Mouse (Mus musculus): ENCODE data around the gene Ptp4a2. TPM values are rescaled to one million over a fixed set of nuclear protein-coding genes. Genes with fewer than 3 reads are reported as not detected.

Ptp4a2 gene
- polyA plus RNA-seq, 1 experiment from 2014 or later, result 395 TPM

DNA sequence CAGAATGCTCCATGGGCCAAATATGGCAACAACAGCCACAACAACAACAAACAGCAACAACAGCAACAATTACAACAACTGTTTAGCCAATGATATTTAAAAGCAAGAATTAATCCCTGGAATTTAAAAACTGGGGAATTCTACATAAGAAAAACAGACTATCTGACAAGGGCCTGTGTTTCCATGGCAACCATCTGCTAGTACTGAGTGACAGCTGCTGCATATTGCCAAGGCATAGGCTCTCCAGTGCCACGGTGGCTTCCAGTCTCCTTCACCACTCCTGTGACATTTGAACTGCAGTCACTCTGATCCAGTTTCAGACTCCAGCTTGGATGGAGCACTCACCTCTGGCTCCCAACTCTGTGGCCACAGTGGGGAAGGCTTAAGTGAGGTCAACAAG is 19.6 kb upstream of the Ptp4a2 start:
- H3K27me3 ChIP-seq (ENCODE audit: control insufficient read depth, insufficient read depth, low read length), result no peaks in the 10 kb centered on the region
- H3K4me1 ChIP-seq (replicated peaks; ENCODE audit: control insufficient read depth, insufficient read depth, low read length), result peaks cover 5% of the 10 kb centered on the region; the same call in 1 of the 2 replicates
- no peak overlapping the region for H3K4me3 ChIP-seq (ENCODE audit: low read depth, low read length)
- H3K9ac ChIP-seq (ENCODE audit: low read length), result no peak overlapping the region
- H3K36me3 ChIP-seq (ENCODE audit: control insufficient read depth, insufficient read depth, low read length), result no peaks in the 10 kb centered on the region
- WGBS, result 31% methylated on average over 1 of the region's 1 CpGs
- H3K27ac ChIP-seq (ENCODE audit: low read depth, low read length), result no peak overlapping the region
- DNase-seq (ENCODE audit: low spot score), result no peak
- no peak overlapping the region for H3K4me2 ChIP-seq (ENCODE audit: low read depth, low read length, severe bottlenecking)
- no peak for ATAC-seq (replicated peaks; ENCODE audit: low FRiP score)
- H3K9me3 ChIP-seq (ENCODE audit: control insufficient read depth, low read length), result no peaks in the 10 kb centered on the region

DNA sequence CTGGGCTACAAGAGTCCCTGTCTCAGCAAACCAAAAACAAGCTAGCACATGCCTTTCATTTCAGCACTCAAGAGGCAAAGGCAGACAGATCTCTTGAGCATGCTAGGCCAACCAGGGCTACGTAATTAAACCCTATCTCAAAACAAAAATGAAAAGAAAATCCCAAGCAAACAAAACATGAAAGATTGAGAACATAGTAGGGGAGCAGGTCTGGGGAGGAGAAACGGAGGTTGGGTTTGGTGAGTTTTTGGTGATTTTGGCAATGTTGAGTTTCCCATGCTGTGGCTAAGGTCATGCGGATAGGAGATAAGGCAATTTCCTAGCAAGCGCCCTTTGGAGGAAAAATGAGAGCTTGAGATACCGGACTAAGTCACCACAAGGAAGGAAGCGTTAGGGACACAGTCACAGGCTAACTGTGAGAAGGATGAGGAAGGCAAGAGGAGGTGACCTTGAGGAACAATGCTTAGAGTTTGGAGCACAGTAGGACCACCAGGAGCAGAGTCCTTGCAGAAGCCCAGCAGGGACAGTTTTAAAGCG is 18.3 kb upstream of the Ptp4a2 start:
- Histone ChIP-seq H3K4me3 (ENCODE audit: low read depth, low read length) (no peak overlapping the region), H3K27me3 (ENCODE audit: control insufficient read depth, insufficient read depth, low read length) (no peaks in the 10 kb centered on the region), H3K9me3 (ENCODE audit: control insufficient read depth, low read length) (no peaks in the 10 kb centered on the region), H3K36me3 (ENCODE audit: control insufficient read depth, insufficient read depth, low read length) (no peaks in the 10 kb centered on the region), H3K9ac (ENCODE audit: low read length) (no peak overlapping the region), H3K4me1 (replicated peaks; ENCODE audit: control insufficient read depth, insufficient read depth, low read length) (peaks cover 5% of the 10 kb centered on the region; the same call in 1 of the 2 replicates), H3K27ac (ENCODE audit: low read depth, low read length) (no peak overlapping the region), H3K4me2 (ENCODE audit: low read depth, low read length, severe bottlenecking) (no peak overlapping the region)
- WGBS, result 87% methylated on average over 7 of the region's 7 CpGs
- DNase-seq (ENCODE audit: low spot score), result no peak
- no peak for ATAC-seq (replicated peaks; ENCODE audit: low FRiP score)

DNA sequence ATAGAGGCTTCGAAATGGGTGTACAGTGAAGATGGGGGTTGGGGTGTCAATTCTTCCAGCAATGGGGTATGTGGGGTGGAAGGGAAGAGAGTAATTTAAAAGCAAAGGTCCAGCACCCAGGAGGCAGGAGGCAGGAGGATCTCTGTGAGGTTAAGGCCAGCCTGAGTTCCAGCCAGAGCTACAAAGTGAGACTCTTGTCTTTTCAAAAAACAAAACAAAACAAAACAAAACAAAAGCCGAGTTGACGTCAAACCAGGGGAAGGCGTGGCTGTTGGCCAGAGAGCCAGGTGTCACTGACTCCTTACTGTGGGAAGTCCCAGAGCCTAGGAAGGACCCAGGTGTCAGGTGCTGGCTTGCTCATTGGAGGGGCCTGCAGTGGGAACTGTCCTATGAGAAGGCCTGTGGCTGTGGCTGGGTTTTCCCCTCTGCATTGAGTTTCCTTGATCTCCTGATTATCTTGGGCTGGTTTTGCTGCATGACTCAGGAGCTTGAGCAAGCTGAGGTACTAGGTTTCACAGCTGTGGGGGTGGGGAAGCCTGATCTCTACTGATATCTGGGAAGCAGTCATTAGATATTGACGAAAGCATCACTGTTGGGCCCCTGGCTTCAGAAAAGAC is 17.2 kb upstream of the Ptp4a2 start:
- no peak overlapping the region for H3K4me3 ChIP-seq (ENCODE audit: low read depth, low read length)
- H3K36me3 ChIP-seq (ENCODE audit: control insufficient read depth, insufficient read depth, low read length), result no peaks in the 10 kb centered on the region
- H3K4me1 ChIP-seq (replicated peaks; ENCODE audit: control insufficient read depth, insufficient read depth, low read length), result peaks cover 5% of the 10 kb centered on the region; the same call in 1 of the 2 replicates
- H3K4me2 ChIP-seq (ENCODE audit: low read depth, low read length, severe bottlenecking), result no peak overlapping the region
- no peaks in the 10 kb centered on the region for H3K9me3 ChIP-seq (ENCODE audit: control insufficient read depth, low read length)
- DNase-seq (ENCODE audit: low spot score) (no peak), ATAC-seq (replicated peaks; ENCODE audit: low FRiP score) (no peak)
- H3K27me3 ChIP-seq (ENCODE audit: control insufficient read depth, insufficient read depth, low read length), result no peaks in the 10 kb centered on the region
- no peak overlapping the region for H3K9ac ChIP-seq (ENCODE audit: low read length)
- WGBS, result 74% methylated on average over 5 of the region's 5 CpGs
- H3K27ac ChIP-seq (ENCODE audit: low read depth, low read length), result no peak overlapping the region

DNA sequence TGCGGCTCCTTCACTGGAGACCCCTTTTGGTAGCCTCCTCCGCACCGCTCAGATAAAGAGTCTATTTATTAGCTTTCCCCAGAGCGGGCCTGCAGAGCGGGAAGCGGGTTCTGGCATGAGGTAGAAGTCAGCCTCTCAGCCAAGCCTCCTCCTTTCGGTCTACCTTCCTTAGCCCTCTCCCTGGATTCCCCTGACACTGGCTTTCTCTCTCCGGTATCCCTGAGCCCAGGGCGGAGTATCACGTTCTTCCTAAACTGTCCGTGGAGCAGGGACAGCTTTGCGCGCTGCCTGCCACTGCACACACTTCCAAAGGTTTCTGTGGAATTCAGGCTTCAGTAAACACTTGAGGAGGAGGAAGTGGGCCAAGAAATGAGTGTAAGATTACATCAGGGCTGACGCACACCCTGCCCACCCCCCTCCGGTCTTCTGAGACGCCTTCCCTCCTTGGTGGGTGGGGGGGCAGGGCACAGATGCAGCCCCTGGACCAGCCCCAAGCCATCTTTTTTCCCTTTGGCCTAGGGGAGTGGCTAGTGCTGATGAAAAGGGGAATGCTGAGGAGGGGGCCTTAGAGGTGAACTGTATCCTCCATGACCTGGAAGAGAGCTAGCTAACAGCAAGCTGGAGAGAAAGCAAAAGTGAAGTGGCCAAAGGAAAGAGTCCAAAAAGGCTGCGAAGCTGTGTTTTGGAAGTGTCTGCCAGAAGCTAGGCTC is 15.7 kb upstream of the Ptp4a2 start:
- H3K4me1 ChIP-seq (replicated peaks; ENCODE audit: control insufficient read depth, insufficient read depth, low read length), result peaks cover 5% of the 10 kb centered on the region; the same call in 1 of the 2 replicates
- no peaks in the 10 kb centered on the region for H3K9me3 ChIP-seq (ENCODE audit: control insufficient read depth, low read length)
- H3K4me2 ChIP-seq (ENCODE audit: low read depth, low read length, severe bottlenecking), result peak overlapping the region; percentile 20; the same call in 1 of the 2 replicates
- H3K9ac ChIP-seq (ENCODE audit: low read length), result peak overlapping the region; percentile 46
- 14% methylated on average over 17 of the region's 17 CpGs for WGBS
- DNase-seq (ENCODE audit: low spot score), result no peak
- H3K27ac ChIP-seq (ENCODE audit: low read depth, low read length), result peak overlapping the region; percentile 55; the same call in 1 of the 2 replicates
- ATAC-seq (replicated peaks; ENCODE audit: low FRiP score), result peak; percentile 12; the same call in 1 of the 2 replicates
- no peak overlapping the region for H3K4me3 ChIP-seq (ENCODE audit: low read depth, low read length)
- no peaks in the 10 kb centered on the region for H3K27me3 ChIP-seq (ENCODE audit: control insufficient read depth, insufficient read depth, low read length)
- no peaks in the 10 kb centered on the region for H3K36me3 ChIP-seq (ENCODE audit: control insufficient read depth, insufficient read depth, low read length)

DNA sequence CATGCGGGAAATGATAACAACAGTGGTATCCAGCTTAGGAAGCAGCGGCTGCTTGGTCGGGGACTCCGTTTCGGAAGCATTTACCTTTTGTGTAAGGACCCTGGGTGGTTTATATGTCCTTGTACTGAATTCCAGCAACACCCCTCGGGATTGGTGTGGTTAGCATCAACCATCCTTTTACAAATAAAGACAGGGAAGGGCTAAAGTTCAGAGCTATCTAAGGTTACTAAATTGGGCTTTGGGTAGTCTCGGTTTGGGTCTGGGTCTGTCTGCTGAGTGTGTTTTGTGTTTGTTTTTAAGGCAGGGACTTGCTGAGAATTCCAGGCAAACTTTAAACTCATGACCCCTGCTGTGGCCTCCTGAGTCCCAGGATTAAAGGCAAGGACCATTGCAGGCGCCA is 15.2 kb upstream of the Ptp4a2 start:
- Histone ChIP-seq H3K27me3 (ENCODE audit: control insufficient read depth, insufficient read depth, low read length) (no peaks in the 10 kb centered on the region), H3K4me1 (replicated peaks; ENCODE audit: control insufficient read depth, insufficient read depth, low read length) (peaks cover 5% of the 10 kb centered on the region; the same call in 1 of the 2 replicates), H3K27ac (ENCODE audit: low read depth, low read length) (no peak overlapping the region), H3K9ac (ENCODE audit: low read length) (no peak overlapping the region), H3K4me3 (ENCODE audit: low read depth, low read length) (no peak overlapping the region), H3K36me3 (ENCODE audit: control insufficient read depth, insufficient read depth, low read length) (no peaks in the 10 kb centered on the region), H3K4me2 (ENCODE audit: low read depth, low read length, severe bottlenecking) (no peak overlapping the region), H3K9me3 (ENCODE audit: control insufficient read depth, low read length) (no peaks in the 10 kb centered on the region)
- ATAC-seq (replicated peaks; ENCODE audit: low FRiP score) (no peak), DNase-seq (ENCODE audit: low spot score) (no peak)
- WGBS, result 26% methylated on average over 8 of the region's 8 CpGs

DNA sequence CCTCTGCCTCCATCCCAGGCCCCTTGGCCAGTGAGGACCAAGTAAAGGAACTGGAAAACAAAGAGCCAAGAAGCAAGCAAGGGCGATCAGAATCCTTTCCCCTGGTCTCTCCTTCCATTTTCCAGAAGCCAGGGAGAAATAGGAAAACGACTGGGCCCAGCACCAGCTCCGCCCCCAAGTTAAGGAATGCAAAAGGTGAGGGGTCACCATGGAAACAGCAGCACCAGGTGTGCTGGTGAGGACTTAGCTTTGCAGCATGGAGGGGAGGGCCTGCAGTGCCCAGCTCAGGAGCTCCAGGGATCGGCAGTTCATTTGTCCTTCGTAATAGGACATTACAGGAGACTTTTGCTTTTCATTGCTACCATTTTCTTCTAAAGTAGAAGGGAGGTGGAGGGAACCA is 13.0 kb upstream of the Ptp4a2 start:
- no peaks in the 10 kb centered on the region for H3K27me3 ChIP-seq (ENCODE audit: control insufficient read depth, insufficient read depth, low read length)
- H3K9me3 ChIP-seq (ENCODE audit: control insufficient read depth, low read length), result no peaks in the 10 kb centered on the region
- no peak overlapping the region for H3K4me2 ChIP-seq (ENCODE audit: low read depth, low read length, severe bottlenecking)
- no peak overlapping the region for H3K27ac ChIP-seq (ENCODE audit: low read depth, low read length)
- WGBS, result 32% methylated on average over 5 of the region's 5 CpGs
- DNase-seq (ENCODE audit: low spot score), result no peak
- H3K36me3 ChIP-seq (ENCODE audit: control insufficient read depth, insufficient read depth, low read length), result no peaks in the 10 kb centered on the region
- no peak overlapping the region for H3K9ac ChIP-seq (ENCODE audit: low read length)
- no peak for ATAC-seq (replicated peaks; ENCODE audit: low FRiP score)
- no peak overlapping the region for H3K4me3 ChIP-seq (ENCODE audit: low read depth, low read length)
- peaks cover 5% of the 10 kb centered on the region; the same call in 1 of the 2 replicates for H3K4me1 ChIP-seq (replicated peaks; ENCODE audit: control insufficient read depth, insufficient read depth, low read length)

DNA sequence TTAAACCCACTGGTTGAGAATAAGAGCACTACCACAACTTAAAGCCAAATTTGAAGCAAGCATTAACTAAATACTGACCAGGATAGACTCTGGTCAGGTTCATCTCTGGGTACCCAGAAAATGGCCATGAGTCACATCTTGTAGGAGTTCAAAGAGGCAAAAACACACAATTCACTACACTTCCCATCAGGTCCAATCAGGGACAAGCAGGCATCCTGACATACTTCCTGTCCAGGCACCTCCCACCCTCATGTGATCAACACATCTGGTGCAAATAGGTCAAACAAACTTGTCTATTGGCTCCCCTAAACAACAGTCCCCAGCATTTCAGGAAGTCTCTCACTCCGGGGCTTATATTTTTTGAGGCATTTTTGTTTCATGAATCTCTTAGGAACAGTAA is 7.7 kb upstream of the Ptp4a2 start:
- H3K9me3 ChIP-seq (ENCODE audit: control insufficient read depth, low read length), result no peaks in the 10 kb centered on the region
- no peak overlapping the region for H3K4me2 ChIP-seq (ENCODE audit: low read depth, low read length, severe bottlenecking)
- H3K4me1 ChIP-seq (replicated peaks; ENCODE audit: control insufficient read depth, insufficient read depth, low read length), result no peaks in the 10 kb centered on the region
- no peak overlapping the region for H3K4me3 ChIP-seq (ENCODE audit: low read depth, low read length)
- H3K27ac ChIP-seq (ENCODE audit: low read depth, low read length), result no peak overlapping the region
- no peaks in the 10 kb centered on the region for H3K36me3 ChIP-seq (ENCODE audit: control insufficient read depth, insufficient read depth, low read length)
- WGBS, result 78% methylated on average over 1 of the region's 1 CpGs
- no peak overlapping the region for H3K9ac ChIP-seq (ENCODE audit: low read length)
- no peaks in the 10 kb centered on the region for H3K27me3 ChIP-seq (ENCODE audit: control insufficient read depth, insufficient read depth, low read length)
- no peak for ATAC-seq (replicated peaks; ENCODE audit: low FRiP score)
- DNase-seq (ENCODE audit: low spot score), result no peak

DNA sequence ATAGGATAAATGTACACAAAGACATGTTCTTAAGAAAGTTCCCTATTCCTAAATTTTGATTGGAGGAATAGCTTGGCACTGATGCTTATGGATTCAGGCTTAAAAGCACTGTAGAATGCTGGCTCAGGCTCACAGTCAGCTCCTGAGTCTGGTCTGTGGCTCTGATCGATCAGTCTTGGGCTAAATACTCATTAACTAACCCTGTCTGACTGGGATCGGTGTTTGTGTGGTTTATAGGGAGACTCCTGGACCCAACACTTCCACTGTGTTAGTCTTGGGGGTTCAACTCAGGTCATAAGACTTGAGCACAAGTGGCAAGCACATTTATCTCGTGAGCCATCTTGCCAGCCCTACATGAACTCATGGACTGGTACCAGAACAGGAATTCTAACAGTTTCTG is 6.0 kb upstream of the Ptp4a2 start:
- WGBS, result 92% methylated on average over 3 of the region's 3 CpGs
- H3K27me3 ChIP-seq (ENCODE audit: control insufficient read depth, insufficient read depth, low read length), result no peaks in the 10 kb centered on the region
- no peak overlapping the region for H3K4me3 ChIP-seq (ENCODE audit: low read depth, low read length)
- H3K9ac ChIP-seq (ENCODE audit: low read length), result no peak overlapping the region
- ATAC-seq (replicated peaks; ENCODE audit: low FRiP score), result no peak
- no peak overlapping the region for H3K27ac ChIP-seq (ENCODE audit: low read depth, low read length)
- no peak overlapping the region for H3K4me2 ChIP-seq (ENCODE audit: low read depth, low read length, severe bottlenecking)
- H3K36me3 ChIP-seq (ENCODE audit: control insufficient read depth, insufficient read depth, low read length), result no peaks in the 10 kb centered on the region
- H3K4me1 ChIP-seq (replicated peaks; ENCODE audit: control insufficient read depth, insufficient read depth, low read length), result no peaks in the 10 kb centered on the region
- no peaks in the 10 kb centered on the region for H3K9me3 ChIP-seq (ENCODE audit: control insufficient read depth, low read length)
- no peak for DNase-seq (ENCODE audit: low spot score)
